Mouse (Mus musculus): Measurements from ENCODE around the gene CN725425. TPM values are rescaled to one million over a fixed set of nuclear protein-coding genes. Genes with fewer than 3 reads are reported as not detected.

CN725425 gene
- total RNA-seq, 1 experiment from 2014 or later = not detected

GRCm38 (mm10) chr15:91304296-91304852, 105.1 kb downstream of the CN725425 start:
- no peak for ATAC-seq (ENCODE audit: extremely low read depth, insufficient number of reproducible peaks, low FRiP score, poor library complexity, severe bottlenecking)

Other genes with a start within 250 kb of the CN725425 start
- gene Kif21a, start 149.5 kb upstream of the CN725425 start, total RNA-seq (2017) = not detected in 2 replicates
- 33.3 and 41.1 TPM in 2 replicates for gene Abcd2, start 7.7 kb upstream of the CN725425 start, total RNA-seq (2017)